Mouse (Mus musculus): ENCODE data around the gene Armcx3.
"Not testable (repeated sequence)": the region's sequence is repeated elsewhere in the genome, so short reads cannot be mapped to it uniquely, and the experiment has no call there.

The Armcx3 gene

GRCm38 (mm10) chrX:134756434-134757292, at the start of gene Armcx3:
TSS of gene Armcx3 (plus strand) at chrX:134756595.
- no peak for DNase-seq (ENCODE audit: extremely low spot score, low read depth, low spot score)

DNA sequence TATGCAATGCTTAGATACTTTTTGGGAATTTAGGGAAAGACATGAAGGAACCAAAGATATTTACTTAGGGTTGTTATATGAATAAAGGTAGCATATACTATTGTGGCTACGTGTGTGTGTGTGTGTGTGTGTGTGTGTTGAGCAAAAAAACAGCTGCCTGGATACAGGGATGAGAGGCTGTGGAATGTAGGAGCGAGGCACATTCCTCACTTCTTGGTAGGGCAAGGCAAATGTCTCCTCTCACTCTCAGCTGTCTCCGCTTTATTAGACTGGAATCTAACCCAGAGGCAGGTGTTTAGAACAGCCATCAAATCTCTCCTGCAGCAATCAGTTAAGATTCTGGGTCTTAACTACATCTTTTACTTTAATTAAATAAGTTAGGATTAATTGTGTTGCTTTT, 39.5 kb upstream of the Armcx3 start:
- DNase-seq (ENCODE audit: extremely low spot score, low read depth, low spot score): no peak

GRCm38 (mm10) chrX:134717752-134718308, 38.6 kb upstream of the Armcx3 start, which contains the start of gene Armcx1:
TSS of gene Armcx1 (plus strand) at chrX:134717963.
- DNase-seq (ENCODE audit: extremely low spot score, low read depth, low spot score): peak; percentile 30

DNA sequence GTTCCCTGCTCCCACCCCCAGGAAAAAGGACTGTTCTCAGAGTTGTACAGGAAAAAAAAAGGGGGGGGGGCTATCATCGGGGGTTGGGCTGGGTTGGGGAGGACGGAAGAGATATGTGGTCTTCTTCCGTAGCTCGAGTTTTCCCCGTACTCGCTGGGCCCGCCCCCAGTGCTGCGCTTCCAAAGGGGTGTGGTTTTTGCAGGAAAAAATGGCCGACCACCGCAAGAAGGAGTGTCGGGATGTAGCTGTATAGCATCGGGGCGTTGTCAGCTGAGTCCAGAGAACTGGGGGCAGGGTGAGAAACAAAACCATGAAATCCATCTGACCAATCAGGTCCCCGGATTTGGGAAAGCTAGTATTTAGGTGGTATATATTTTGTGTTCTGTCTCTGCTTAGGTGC, 37.9 kb upstream of the Armcx3 start:
- no peak for DNase-seq (ENCODE audit: extremely low spot score, low read depth, low spot score)

DNA sequence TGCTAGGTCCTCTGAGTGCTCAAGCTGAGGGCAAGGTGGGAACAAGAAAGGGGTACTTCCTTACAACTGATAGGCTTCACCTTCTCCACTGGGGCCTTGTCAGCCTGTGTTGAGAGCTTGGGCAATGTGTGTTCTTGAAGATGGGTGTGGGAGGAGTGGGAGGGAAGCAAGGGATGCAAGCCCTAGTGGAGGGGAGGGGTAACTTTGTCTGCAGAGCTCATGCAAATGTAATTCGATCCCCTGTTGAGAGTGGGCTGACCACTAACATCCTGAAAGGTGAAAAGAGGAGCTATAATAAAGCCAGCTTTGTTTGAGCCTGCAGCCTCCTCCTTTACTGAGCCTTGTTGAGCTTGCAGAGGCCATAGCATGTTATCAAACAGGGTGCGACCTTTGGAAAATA, 32.6 kb upstream of the Armcx3 start:
- DNase-seq (ENCODE audit: extremely low spot score, low read depth, low spot score): not testable (repeated sequence)

GRCm38 (mm10) chrX:134729778-134730177, 26.6 kb upstream of the Armcx3 start:
- no peak for DNase-seq (ENCODE audit: extremely low spot score, low read depth, low spot score)

GRCm38 (mm10) chrX:134737796-134738195, 18.6 kb upstream of the Armcx3 start:
- DNase-seq (ENCODE audit: extremely low spot score, low read depth, low spot score): no peak

DNA sequence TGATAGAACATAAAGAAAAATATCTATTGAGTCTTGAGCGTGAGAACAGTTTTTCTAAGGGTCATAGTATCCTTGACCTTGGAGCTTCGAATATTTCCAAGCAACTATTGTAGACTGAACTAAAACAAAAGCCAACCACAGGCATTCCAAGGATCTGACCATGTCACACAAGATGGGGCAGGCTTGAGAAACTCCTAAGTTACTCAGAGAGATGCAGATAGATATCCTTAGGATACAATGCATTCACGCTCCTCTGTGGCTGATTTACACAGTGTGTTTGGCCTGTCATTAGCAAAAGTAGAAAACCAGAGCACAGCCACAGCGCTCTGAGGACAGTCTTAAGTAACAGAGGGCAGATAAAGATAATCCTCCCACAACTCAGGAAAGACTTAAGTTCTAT, 17.2 kb upstream of the Armcx3 start:
- no peak for DNase-seq (ENCODE audit: extremely low spot score, low read depth, low spot score)

DNA sequence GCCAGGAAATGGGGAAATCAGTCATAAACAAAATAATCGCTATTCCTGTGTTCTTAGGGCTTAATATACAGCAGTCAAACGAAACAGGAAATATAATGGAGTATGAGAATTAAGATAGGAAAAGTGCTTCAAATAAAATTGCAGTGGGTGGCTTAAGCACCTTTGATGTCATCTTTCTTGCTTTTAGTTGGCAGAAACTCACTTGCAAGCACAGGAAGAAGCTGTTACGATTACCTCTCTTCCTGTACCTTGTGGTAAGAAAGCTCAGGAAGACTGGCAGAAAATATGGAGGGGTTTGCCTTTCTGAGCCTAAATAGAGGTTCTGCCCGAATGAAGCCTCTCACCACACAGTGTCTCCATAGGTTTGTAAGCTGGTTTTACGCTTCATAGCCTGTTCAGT, 14.5 kb upstream of the Armcx3 start:
- DNase-seq (ENCODE audit: extremely low spot score, low read depth, low spot score): no peak

- DNase-seq (ENCODE audit: extremely low spot score, low read depth, low spot score): no peak
Observed at GRCm38 (mm10) chrX:134746459-134746858, 9.9 kb upstream of the Armcx3 start.

DNA sequence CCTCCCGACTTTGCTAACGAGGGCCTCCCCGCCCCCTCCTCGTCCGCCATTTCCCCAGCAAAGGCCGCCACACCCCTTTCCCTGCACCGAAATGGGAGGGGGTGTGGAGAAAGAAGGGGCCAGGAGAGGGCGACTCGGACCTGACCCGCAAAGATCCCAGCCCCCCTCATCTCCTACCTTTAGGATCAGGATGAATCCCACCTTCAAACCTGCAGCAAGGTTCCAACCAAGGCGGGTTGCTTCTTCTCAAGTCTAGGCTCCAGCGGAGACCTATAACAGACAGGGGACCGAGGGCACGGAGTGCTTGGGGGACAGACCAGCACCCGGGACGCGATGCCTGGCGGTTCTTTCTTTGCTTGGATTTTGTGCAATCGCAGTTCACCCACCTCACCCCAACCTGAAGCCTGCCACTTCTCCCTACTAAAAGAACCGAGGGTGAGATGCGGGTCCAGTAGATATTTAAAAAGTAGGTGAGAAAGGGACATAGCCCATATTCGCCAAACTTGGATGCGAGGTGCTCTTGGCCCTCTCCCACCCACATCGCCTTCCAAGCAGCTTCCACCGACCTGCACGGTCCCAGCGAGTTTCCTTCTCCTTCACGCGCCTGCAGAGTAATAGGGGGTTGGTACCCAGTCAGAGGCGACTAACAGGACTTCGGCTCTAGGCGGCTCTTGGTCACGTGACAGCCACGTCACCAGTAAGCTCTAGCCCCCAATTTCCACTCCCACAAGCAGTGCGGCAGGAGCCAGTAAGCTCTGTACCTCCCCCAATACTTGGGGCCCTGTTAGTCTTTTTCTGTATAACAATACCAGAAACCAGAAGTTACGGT, 5.4 kb upstream of the Armcx3 start, which contains the start of gene Armcx6:
TSS of gene Armcx6 (minus strand) at position 654 of the 829 bp plus-strand sequence.
- DNase-seq (ENCODE audit: extremely low spot score, low read depth, low spot score): no peak

DNA sequence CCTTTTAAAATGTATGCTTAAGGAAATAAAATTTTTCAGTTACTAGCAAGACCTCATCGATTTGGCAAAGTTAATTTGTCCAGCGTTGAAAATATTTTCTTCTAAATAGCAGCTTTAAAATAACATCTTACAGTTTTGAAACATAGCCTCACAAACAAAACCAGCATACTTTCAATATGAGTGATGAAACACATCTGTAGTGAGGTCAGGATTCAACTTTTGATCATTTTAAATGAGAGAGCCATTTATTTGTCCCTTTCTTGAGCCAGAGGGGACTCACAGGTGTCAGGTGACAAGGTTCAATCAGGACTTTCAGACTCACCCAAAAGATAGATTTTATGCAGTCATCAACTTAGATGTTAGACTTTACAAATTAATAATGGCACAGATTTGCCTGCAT, 4.5 kb upstream of the Armcx3 start:
- no peak for DNase-seq (ENCODE audit: extremely low spot score, low read depth, low spot score)

GRCm38 (mm10) chrX:134752584-134752983, 3.8 kb upstream of the Armcx3 start:
- DNase-seq (ENCODE audit: extremely low spot score, low read depth, low spot score): no peak

GRCm38 (mm10) chrX:134757293-134757995, 1.0 kb downstream of the Armcx3 start:
- DNase-seq (ENCODE audit: extremely low spot score, low read depth, low spot score): no peak

GRCm38 (mm10) chrX:134763428-134764198, 7.2 kb downstream of the Armcx3 start:
- DNase-seq (ENCODE audit: extremely low spot score, low read depth, low spot score): not testable (repeated sequence)

- DNase-seq (ENCODE audit: extremely low spot score, low read depth, low spot score): no peak
Observed at GRCm38 (mm10) chrX:134787728-134788127, 31.3 kb downstream of the Armcx3 start.

DNA sequence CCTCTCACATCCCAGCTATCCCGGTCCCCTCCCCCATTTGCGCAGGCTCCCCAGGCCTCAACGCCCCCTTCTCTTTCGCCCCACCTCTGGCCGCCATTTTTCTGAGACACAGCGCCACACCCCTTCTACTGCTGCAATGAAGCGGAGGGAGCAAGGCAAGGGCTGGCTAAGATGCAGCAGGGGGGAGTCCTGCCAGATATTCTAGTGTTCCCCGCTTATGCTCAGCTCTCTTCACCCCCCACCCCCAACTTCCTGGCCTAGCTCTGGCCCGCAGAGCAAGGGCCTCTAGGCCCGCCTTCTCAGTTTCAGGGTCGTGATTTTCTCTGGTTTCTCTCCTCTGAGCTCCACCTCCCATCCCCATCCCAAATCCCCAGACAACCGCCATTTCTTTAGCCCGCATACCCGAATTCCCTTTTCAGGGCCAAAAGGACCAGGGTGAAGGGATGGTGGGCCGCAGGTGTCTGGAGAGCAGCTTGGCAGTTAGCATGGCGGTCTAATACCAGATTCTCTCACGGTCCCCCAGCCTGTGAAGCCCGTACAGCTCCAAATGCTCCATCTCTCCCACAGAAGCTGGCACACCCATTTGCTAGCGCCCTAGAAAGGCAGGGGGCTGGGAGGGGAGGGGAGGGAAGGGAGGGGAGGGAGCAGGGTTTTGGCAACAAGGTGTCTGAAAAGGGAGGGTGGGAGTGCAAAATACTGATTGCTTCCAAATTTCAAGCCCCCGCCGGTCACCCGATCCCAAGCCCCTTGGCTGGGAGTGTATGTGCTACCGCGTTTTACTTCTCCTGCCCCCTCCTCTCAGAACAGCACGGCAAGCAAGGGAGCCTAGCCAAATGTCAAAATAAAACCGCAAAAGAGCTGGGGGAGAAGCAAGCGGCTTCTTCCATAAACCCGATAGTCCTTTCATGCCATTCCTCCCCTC, 51.7 kb downstream of the Armcx3 start:
- DNase-seq (ENCODE audit: extremely low spot score, low read depth, low spot score): no peak

- peak; percentile 28 for DNase-seq (ENCODE audit: extremely low spot score, low read depth, low spot score)
Observed at GRCm38 (mm10) chrX:134808755-134809224, 52.4 kb downstream of the Armcx3 start, which contains the start of gene Armcx2. TSS of gene Armcx2 (minus strand) at chrX:134809221.

Measured in hindlimb bud, embryonic 11.5 days (tissue).